Mouse (Mus musculus) ES-E14 (cell line): ENCODE results near the gene Piga. TPM values are rescaled to one million over a fixed set of nuclear protein-coding genes. Genes with fewer than 3 reads are reported as not detected.

Experiments
- DNase-seq: peaks from one replicate; pipeline ENCODE4 v3.0.0-alpha.2; 2013; ENCODE audit warnings: low read depth, low spot score
- H3K27ac ChIP-seq: 2 replicates; pipeline ENCODE4 v1.5.1; 2012; ENCODE audit warnings: low read depth, mild to moderate bottlenecking, low read length, moderate library complexity, mixed read lengths; ENCODE audit not compliant: poor library complexity, insufficient read depth, severe bottlenecking
- H3K36me3 ChIP-seq: 2 replicates; pipeline ENCODE4 v1.6.1; 2012; ENCODE audit warnings: mild to moderate bottlenecking, low read length, moderate library complexity, mixed read lengths; ENCODE audit not compliant: control insufficient read depth, poor library complexity, insufficient read depth, severe bottlenecking
- H3K4me1 ChIP-seq, 2 experiments: fragments of 150-350 bp in 1 of 2; sonication (generic) in 1 of 2; 2 replicates each; pipeline ENCODE4 v1.6.1; 2012; ENCODE audit warnings: low read length in 2 of 2, mild to moderate bottlenecking in 1 of 2, mixed read lengths in 1 of 2; ENCODE audit not compliant: control insufficient read depth in 2 of 2, insufficient read depth in 2 of 2, poor library complexity in 1 of 2
- H3K4me3 ChIP-seq, 2 experiments: fragments of 150-350 bp in 1 of 2; sonication (generic) in 1 of 2; 2 replicates each; pipeline ENCODE4 v1.5.1; 2012; ENCODE audit warnings: low read length in 2 of 2, low read depth in 1 of 2, mild to moderate bottlenecking in 1 of 2, mixed read lengths in 1 of 2; ENCODE audit not compliant: insufficient read depth in 1 of 2, poor library complexity in 1 of 2, severe bottlenecking in 1 of 2
- H3K9ac ChIP-seq: 2 replicates; pipeline ENCODE4 v1.6.1; 2012; ENCODE audit warnings: low read depth, mild to moderate bottlenecking, low read length, mixed read lengths; ENCODE audit not compliant: poor library complexity, insufficient read depth, severe bottlenecking
- H3K9me3 ChIP-seq: fragments of 150-350 bp; sonication (generic); 2 replicates; pipeline ENCODE4 v1.6.1; 2012; ENCODE audit warnings: low read depth, mild to moderate bottlenecking, low read length; ENCODE audit not compliant: control insufficient read depth, insufficient read depth
- CHD2 ChIP-seq: IDR thresholded peaks from 2 replicates; pipeline ENCODE4 v1.6.1; 2014; ENCODE audit warnings: mild to moderate bottlenecking, low read depth, low read length, inconsistent platforms
- HCFC1 ChIP-seq: IDR thresholded peaks from 2 replicates; pipeline ENCODE4 v1.6.1; 2012; ENCODE audit warnings: low read length, inconsistent platforms, borderline replicate concordance; ENCODE audit not compliant: insufficient read depth
- MAFK ChIP-seq: IDR thresholded peaks from 2 replicates; pipeline ENCODE4 v1.6.1; 2014; ENCODE audit warnings: mild to moderate bottlenecking, low read depth, low read length, inconsistent platforms; ENCODE audit not compliant: insufficient read depth
- ZC3H11A ChIP-seq: IDR thresholded peaks from 2 replicates; pipeline ENCODE4 v1.6.1; 2012; ENCODE audit warnings: low read depth, mild to moderate bottlenecking, inconsistent platforms, low read length, borderline replicate concordance
- ZNF384 ChIP-seq: IDR thresholded peaks from 2 replicates; pipeline ENCODE4 v1.6.1; 2012; ENCODE audit warnings: low read depth, low read length, inconsistent platforms
- in situ Hi-C, 2 experiments: fragments of 600-800 bp; cut with MboI; formaldehyde crosslinking; loops; one replicate each; pipeline ENCODE4 v1.15.1; 2025; ENCODE audit warnings: low sequenced_read_pairs in 2 of 2, inconsistent platforms in 1 of 2; ENCODE audit not compliant: unreplicated experiment in 2 of 2
- total RNA-seq: library from RNA; depleted of rRNA; stranded (reverse); fragments of 300-350 nt; gene quantifications from 2 replicates; pipeline ENCODE4 v1.2.3, GENCODE M21; 2012

Piga gene
- total RNA-seq, 1 experiment = 14.2 TPM

- Histone ChIP-seq H3K4me3 (no peak overlapping the region), H3K9ac (no peak overlapping the region), H3K9me3 (no peaks in the 10 kb centered on the region), H3K36me3 (peaks cover 3% of the 10 kb centered on the region; the same call in 1 of the 2 replicates), H3K27ac (no peak overlapping the region), H3K4me1 (no peaks in the 10 kb centered on the region)
- no peak for DNase-seq
- no peak for TF ChIP-seq ZC3H11A
- TF ChIP-seq ZNF384 = no peak
- TF ChIP-seq MAFK = no peak
- TF ChIP-seq HCFC1 = no peak
- TF ChIP-seq CHD2 = no peak
- in situ Hi-C loops = no loop called here
These were observed 8.6 kb downstream of the Piga start for GRCm38 (mm10) chrX:164428224-164428623.

- Histone ChIP-seq H3K9ac (no peak overlapping the region), H3K9me3 (no peaks in the 10 kb centered on the region), H3K36me3 (peaks cover 3% of the 10 kb centered on the region; the same call in 1 of the 2 replicates), H3K4me3 (no peak overlapping the region), H3K4me1 (no peaks in the 10 kb centered on the region), H3K27ac (no peak overlapping the region)
- in situ Hi-C loops = no loop called here
- no peak for TF ChIP-seq ZNF384
- TF ChIP-seq ZC3H11A = no peak
- TF ChIP-seq HCFC1 = no peak
- TF ChIP-seq CHD2 = no peak
- no peak for TF ChIP-seq MAFK
- no peak for DNase-seq
These were observed 11.0 kb downstream of the Piga start for GRCm38 (mm10) chrX:164430621-164431020.

DNA sequence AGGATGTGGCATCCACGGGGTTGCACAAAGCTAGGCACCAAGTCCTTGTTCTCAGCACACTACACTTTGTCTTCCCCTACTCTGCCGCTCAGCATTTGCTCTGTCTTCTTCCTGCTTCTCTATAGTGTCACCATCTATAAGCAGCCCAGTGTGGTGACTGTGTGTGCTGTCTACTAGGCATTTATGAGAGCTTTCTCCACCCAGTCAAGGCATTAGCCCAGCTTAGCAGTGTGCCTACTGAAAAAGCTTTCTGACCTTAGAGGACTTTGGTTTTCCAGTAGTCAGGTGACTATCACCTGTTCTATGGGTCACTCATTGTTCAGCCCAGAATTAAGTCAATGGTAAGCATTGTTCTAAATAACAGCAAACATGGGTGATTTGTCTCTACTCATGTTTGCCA lies 11.5 kb downstream of the Piga start:
- H3K36me3 ChIP-seq = peaks cover 3% of the 10 kb centered on the region; the same call in 1 of the 2 replicates
- in situ Hi-C loops = no loop called here
- H3K27ac ChIP-seq = no peak overlapping the region
- TF ChIP-seq ZNF384 (no peak), CHD2 (no peak), MAFK (no peak)
- no peaks in the 10 kb centered on the region for H3K4me1 ChIP-seq
- no peaks in the 10 kb centered on the region for H3K9me3 ChIP-seq
- H3K4me3 ChIP-seq = no peak overlapping the region
- DNase-seq = no peak
- H3K9ac ChIP-seq = no peak overlapping the region

- no peak for TF ChIP-seq HCFC1
- no peak for TF ChIP-seq CHD2
- H3K9ac ChIP-seq = no peak overlapping the region
- H3K9me3 ChIP-seq = no peaks in the 10 kb centered on the region
- H3K36me3 ChIP-seq = peaks cover 3% of the 10 kb centered on the region; the same call in 1 of the 2 replicates
- DNase-seq = no peak
- no peaks in the 10 kb centered on the region for H3K4me1 ChIP-seq
- in situ Hi-C loops = no loop called here
- H3K27ac ChIP-seq = no peak overlapping the region
- no peak overlapping the region for H3K4me3 ChIP-seq
These were observed 12.0 kb downstream of the Piga start for GRCm38 (mm10) chrX:164431541-164431940.

GRCm38 (mm10) chrX:164432682-164433081 lies 13.1 kb downstream of the Piga start:
- H3K36me3 ChIP-seq = peaks cover 3% of the 10 kb centered on the region; the same call in 1 of the 2 replicates
- H3K9ac ChIP-seq = no peak overlapping the region
- H3K9me3 ChIP-seq = no peaks in the 10 kb centered on the region
- H3K27ac ChIP-seq = no peak overlapping the region
- H3K4me3 ChIP-seq = no peak overlapping the region
- in situ Hi-C loops = no loop called here
- TF ChIP-seq ZC3H11A (no peak), HCFC1 (no peak), ZNF384 (no peak), CHD2 (no peak), MAFK (no peak)
- H3K4me1 ChIP-seq = no peaks in the 10 kb centered on the region
- no peak for DNase-seq
